Mouse (Mus musculus) ovary, postnatal 10 days (tissue): ENCODE data around the gene Vps52.
"Not testable (repeated sequence)": the region's sequence is repeated elsewhere in the genome, so short reads cannot be mapped to it uniquely, and the experiment has no call there.

Experiments
- DNase-seq: peaks from one replicate; pipeline ENCODE4 v3.0.0; 2022; ENCODE audit warnings: low spot score

The Vps52 gene

GRCm38 (mm10) chr17:33943454-33943853, 12.2 kb upstream of the Vps52 start:
- no peak for DNase-seq

GRCm38 (mm10) chr17:33947430-33948089, 8.1 kb upstream of the Vps52 start:
- no peak for DNase-seq

DNA sequence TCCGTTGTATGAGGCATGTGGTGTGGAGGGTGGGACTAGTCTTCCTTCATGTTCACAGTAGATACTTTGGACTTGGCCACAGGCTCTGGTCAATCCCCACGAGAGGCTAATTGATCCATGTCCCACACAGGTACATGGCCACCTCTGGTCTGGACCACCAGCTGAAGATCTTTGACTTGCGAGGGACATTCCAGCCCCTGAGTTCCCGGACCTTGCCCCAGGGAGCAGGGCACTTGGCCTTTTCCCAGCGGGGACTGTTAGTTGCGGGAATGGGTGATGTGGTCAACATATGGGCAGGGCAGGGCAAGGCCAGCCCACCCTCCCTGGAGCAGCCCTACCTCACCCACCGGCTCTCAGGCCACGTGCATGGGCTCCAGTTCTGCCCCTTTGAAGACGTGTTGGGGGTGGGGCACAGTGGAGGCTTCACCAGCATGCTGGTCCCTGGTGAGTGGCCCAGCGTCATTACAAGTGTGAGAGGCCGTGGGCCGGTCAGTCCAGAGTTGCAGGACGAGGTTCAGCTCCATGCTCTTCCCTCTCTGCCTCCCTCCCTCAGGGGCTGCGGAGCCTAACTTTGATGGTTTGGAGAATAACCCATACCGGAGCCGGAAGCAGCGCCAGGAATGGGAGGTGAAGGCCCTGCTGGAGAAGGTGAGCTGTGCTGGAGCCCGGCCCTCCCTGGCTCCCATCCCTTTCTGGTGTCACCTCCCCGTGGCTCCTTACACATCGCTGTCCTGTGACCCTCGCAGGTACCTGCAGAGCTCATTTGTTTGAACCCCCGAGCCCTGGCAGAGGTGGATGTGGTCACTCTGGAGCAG, 7.3 kb upstream of the Vps52 start:
- DNase-seq = no peak

- DNase-seq = no peak
Measured at GRCm38 (mm10) chr17:33948905-33949537, 6.6 kb upstream of the Vps52 start.

DNA sequence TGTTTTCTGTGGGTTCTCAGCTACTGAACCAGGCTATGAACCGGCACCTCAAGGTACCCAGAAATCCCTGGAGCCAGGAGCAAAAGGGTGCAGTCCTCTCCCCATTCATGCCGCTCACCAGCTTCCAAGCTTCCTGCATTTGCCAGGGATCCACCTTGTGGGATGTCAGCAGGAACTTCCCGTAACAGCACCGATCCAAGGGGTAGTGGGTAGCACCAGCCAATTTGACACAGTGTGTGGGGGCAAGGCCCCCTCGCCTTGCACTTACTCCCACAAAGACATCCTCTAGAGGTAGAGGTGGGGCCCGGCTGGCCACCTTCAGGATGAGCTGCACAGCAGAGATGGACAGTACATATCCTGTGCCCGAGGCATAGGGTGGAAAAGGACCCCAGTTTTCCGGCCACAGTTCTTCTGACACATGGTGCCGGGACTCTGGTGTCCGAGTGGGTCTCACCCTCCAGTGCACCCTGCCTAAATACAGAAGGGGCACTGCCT, 5.4 kb upstream of the Vps52 start:
- DNase-seq = no peak

GRCm38 (mm10) chr17:33951021-33951946, 4.3 kb upstream of the Vps52 start, which contains the start of gene B3galt4:
Gene B3galt4 (minus strand): TSS chr17:33951488.
- DNase-seq = peak; percentile 57

DNA sequence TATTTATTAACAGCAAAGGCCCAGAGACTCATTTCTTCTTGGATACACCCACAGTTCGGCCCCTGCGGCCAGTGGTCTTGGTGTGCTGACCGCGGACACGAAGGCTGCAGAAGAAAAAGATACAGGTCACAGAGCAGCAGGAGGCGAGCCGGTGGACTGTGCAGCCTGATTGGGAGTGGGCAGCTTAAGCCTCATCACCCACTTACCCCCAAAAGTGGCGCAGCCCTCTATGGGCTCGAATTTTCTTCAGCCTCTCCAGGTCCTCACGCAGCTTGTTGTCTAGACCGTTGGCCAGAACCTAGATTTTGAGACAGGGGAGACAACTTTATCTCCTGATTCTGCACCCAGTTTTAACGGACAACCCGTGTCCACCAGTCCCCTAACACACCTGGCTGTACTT, 3.6 kb upstream of the Vps52 start:
- not testable (repeated sequence) for DNase-seq

- DNase-seq = no peak
Measured at GRCm38 (mm10) chr17:33952879-33953278, 2.7 kb upstream of the Vps52 start.

GRCm38 (mm10) chr17:33953310-33953709, 2.3 kb upstream of the Vps52 start:
- DNase-seq = no peak

GRCm38 (mm10) chr17:33953961-33954565, 1.5 kb upstream of the Vps52 start:
- no peak for DNase-seq

- DNase-seq = no peak
Measured at GRCm38 (mm10) chr17:33954646-33955554, 712 bp upstream of the Vps52 start.

DNA sequence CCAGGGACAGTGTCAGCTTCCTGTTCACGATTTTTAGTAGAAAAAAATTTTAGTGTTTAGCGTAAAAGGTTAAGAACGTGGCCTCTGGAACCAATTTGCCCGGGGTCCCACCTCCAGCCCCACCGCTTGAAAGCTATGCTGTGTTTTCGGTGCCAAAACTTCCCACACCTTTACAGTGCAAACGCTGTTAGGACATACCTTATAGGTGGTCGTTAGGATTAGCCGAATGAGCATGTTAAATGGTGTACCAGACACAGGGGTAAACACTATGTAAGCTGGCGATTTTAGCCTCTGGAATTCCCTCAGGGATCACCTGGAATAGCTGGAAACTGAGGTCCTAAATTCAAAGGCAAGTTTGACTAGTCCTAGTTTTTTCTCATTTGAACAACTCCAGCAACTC, 724 bp downstream of the Vps52 start:
- DNase-seq = no peak

GRCm38 (mm10) chr17:33957493-33957892, 1.9 kb downstream of the Vps52 start:
- no peak for DNase-seq

DNA sequence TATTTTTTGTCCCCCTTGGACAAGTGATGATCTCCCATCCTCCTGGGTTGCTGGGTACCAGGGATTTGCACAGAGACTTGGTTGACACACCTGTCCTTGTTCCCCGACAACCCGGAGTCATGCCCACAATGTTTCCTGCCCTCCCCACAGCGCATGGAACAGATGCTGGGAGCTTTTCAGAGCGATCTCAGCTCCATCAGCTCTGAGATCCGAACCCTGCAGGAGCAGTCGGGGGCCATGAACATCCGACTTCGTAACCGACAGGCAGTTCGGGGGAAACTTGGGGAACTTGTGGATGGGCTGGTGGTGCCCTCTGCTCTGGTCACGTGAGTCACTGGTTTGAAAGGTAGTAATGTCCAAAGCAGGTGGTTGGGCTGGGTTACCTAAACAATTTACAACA, 2.8 kb downstream of the Vps52 start:
- no peak for DNase-seq

GRCm38 (mm10) chr17:33959135-33959534, 3.5 kb downstream of the Vps52 start:
- DNase-seq = no peak

- DNase-seq = no peak
Measured at GRCm38 (mm10) chr17:33959948-33960347, 4.3 kb downstream of the Vps52 start.

- no peak for DNase-seq
Measured at GRCm38 (mm10) chr17:33962876-33963275, 7.3 kb downstream of the Vps52 start.

GRCm38 (mm10) chr17:33965082-33965845, 9.7 kb downstream of the Vps52 start:
- DNase-seq = no peak

DNA sequence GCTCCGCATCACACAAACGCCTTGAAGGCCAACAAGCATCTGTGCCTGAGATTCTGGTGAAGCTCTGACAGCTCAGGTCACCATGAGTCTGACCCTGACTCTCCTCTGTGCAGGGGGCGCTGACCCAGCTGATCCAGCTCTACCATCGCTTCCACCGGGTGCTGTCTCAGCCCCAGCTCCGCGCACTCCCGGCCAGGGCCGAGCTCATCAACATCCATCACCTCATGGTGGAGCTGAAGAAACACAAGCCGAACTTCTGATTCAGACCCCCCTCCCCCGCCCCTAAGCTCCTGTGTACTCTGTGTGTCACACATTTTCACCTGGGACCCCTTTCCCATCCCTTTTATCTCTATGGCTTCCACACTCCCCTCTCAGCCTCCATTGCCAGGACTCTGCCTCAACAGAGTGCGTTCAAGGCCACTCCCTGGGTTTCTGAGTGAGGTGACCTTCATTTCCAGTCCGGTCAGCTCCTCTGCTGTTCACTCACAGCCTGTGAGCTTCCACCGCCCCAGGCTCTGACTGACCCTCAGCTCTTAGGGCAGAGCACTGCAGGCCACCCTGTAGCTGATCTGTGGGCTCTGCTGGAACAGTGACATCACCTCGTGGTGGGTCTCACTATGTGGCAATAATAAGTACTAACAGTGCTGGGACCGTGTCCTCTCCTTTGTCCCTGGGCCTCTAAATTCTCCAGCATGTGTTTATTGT, 10.4 kb downstream of the Vps52 start:
- DNase-seq = no peak
